Mouse (Mus musculus): ENCODE measurements at regions not wholly inside any gene's neighbourhood (a gene's known extent, or its start where the extent isn't known, plus 50 kb on each side); places are given as distances from the start of the nearest gene placed in this dataset.
A peak's percentile ranks its signal among the peaks of the same experiment; 100 is the strongest.

GRCm38 (mm10) chr17:87501098-87501497, 54.4 kb upstream of the Calm2 start:
- DNase-seq (ENCODE audit: low spot score in 2 of 2) = no peak

DNA sequence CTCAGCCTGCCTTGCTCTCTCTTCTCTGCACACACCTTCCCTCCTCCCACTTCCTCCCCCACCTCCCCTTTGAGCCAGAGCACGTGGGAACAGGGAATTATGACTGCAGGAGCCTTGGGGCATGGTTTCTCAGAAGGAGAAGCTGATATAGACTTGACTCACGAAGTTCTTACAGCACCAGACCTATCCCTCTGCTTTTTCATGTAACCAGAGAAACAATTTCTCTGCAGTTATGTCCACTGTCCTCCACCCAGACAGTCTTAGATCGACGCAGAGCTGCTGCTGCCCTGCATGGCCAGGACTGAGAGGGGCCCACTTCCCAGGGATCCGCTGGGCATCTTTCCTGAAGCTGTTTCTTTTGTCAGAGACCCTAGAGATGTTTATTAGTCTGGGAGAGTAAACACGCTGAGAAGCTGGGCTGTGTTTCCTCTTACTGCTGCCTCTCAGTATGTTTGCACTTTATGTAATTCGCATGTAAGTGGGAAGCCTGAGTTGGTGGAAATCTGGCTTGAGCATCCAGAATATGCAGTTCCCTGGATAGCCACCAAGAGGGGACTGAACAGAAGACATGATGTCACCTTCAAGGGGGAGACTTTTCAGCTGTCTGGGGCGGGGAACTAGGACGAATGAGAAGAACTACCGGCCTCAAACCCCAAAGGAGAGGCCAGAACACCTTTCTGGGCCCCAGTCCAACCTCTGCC, 55.1 kb upstream of the Calm2 start:
- peak; percentile 67 to 78 for DNase-seq (ENCODE audit: low spot score in 2 of 2)

- DNase-seq (ENCODE audit: low spot score in 2 of 2) = no peak
Observed at GRCm38 (mm10) chr17:87502388-87503369, 55.9 kb upstream of the Calm2 start.

DNA sequence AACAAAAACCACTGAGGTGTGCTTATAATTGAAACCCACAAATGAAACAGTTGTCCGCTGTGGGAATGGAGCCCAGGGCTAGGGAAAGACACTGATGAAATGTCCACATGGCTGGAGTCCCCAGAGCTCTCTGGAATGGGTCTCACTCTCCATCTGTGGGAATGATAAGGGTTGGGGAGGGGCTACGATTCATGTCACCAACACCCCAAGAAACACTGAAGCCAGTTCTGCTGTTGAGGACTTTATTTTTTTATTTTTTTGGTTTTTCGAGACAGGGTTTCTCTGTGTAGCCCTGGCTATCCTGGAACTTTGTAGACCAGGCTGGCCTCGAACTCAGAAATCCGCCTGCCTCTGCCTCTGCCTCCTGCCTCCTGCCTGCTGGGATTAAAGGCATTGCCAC, 56.8 kb upstream of the Calm2 start:
- no peak for DNase-seq (ENCODE audit: low spot score in 2 of 2)

DNA sequence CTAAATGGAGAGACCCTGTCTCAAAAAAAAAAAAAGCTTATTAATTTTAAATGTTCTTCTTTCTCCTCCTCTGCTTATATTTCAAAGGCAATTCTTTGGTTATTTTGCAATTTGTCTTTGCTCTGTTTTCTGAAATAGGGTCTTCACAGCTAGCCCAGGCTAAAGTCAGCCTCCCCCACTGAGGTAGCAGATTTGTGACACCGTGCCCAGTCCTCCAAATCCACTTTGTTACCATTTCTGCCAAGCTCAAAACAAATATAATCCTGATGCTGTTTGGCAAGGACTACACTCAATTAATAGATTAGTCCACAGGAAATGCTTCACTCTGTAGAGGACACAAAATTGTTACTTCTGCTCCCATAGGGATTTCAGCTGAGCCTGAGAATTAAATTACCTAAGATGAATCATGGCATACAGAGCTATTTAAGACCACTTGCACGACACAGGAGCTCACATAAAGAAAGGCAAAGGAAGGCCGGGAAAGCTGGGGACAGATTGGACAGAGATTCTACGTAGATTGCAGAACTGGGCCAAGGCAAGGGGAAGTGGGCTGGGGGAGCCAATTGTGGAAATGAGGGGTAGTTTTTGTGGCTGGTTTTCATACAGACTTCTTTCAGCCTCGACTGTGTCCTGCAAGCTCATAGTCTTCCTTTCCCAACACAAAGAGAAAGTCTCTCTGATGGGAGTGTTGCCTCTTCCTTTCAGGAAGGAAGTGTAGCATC, 58.4 kb upstream of the Calm2 start:
- no peak for DNase-seq (ENCODE audit: low spot score in 2 of 2)

- no peak for DNase-seq (ENCODE audit: low spot score in 2 of 2)
Observed at GRCm38 (mm10) chr17:87507848-87508247, 61.1 kb upstream of the Calm2 start.

DNA sequence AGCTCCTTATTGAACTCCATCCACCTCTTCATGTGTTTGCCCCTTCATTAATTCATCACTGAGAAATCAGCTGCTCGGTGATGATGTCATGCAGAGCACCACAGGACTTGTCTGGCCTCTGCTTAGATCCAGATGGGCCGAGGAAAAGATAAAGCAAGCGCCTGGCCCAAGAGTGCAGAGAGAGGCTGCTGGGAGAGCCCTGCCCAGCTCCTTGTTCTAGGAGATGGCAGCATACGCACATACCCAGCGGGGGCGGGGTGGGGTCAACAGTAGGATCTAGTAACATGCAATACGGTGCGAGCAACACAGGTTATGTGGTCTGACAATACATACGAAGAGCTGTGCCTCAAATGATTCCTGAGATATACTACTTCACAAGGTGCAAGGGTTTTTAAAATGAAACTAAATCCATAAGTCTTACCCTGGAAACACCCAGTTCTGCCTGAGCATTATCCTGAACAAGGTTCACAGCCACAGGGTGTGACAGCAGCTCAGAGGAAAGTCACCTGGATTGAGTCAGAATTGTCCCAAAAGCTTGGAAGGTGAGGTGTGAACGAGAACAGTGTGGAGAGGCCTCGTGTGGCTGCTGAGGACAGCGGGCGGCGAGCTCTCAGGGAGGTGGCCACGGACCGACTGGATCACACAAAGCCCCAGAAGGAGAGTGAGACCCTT, 62.0 kb upstream of the Calm2 start:
- no peak for DNase-seq (ENCODE audit: low spot score in 2 of 2)

- no peak for DNase-seq (ENCODE audit: low spot score in 2 of 2)
Observed at GRCm38 (mm10) chr17:87512000-87512611, 65.4 kb upstream of the Calm2 start.

DNA sequence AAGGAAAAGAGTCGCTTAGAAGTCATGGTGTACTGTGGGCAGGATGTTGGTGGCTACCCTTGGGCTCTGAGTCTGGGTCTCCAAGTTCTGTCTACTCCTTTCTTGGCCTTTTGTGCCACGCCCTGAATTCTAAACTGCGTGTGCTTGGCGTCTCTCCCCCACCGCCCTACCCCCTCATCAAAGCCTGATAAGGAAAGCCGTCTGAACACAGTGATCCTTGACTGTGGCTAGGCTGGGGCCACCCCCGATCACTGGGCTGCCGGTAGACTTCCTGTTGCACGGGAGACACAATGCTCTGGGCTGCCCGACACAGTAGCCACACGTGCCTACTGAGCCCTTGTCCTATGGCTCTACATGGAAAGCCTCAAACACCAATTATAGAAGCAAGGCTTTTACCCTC, 67.1 kb upstream of the Calm2 start:
- DNase-seq (ENCODE audit: low spot score in 2 of 2) = no peak

DNA sequence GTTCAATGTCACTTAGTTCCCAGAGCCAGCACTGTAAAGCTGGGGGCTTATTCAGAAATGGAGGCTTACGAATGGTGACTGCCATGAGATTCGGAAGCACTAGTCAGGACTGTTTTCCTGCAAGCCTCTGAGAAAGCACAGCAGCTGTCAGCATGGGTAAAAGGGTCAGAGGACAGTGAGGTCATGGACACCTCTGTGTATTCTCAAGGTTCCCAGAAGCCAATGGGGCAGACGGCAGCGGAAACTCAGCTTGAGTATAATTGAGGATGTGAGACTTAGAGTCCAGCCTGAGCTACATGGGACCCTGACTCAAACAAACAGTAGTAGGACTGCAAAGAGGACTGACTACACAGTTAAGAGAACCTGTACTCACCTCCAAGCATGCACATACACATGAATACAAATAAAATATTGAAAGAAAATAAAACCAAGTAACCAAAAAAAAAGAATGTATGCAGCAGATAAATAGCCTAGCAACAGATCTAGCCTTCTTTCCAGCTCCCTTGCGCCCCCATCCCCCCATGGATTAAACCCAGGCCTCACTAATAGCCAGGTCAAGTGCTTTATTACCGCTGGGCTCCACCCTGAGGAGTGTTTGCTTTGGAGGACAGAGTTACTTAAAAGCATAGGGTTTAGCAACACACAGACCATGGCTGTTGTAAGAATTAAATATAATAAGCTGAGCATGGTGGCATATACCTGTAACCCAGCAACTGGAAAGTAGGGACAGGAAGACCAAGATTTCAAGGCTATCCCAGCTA, 67.8 kb upstream of the Calm2 start:
- no peak for DNase-seq (ENCODE audit: low spot score in 2 of 2)

DNA sequence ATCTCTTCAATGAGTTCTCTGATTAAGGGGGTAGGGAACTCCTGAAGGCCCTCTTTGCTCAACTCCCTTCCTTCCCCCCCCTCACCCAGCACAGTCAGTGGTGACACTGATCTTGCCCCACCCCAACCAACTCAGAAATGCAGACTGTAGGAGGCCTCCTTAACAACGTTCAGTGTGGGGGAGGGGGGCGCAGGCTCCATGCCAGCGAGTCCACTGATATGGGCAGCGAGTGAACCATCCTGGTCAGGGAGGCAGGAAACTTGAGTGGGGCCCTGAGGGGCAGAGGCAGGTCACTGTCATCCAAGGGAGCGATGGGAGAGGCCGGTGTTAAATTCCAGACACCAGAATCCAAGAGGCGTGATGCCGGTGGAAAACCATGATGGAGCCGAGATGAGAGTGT, 70.5 kb upstream of the Calm2 start:
- no peak for DNase-seq (ENCODE audit: low spot score in 2 of 2)

GRCm38 (mm10) chr17:87519454-87519853, 72.7 kb upstream of the Calm2 start:
- no peak for DNase-seq (ENCODE audit: low spot score in 2 of 2)

DNA sequence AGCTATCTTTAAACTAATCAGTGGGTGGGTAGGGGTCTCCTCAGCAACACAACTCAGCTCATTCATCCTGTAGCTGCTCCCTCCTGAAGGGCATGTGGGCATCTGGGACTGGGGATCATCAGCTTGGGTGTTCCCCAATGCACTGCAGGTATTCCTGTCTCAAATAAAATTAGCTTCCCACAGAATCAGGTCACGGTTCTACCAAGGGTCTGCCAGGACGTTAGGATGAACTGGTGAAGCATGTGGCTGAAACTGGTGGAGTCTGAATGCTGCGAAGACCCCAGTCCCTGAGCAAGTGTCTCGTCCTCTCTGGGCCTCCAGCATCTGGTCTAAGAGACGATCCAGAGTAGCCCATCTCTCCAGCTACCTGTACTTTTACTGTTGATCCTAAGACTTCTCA, 74.1 kb upstream of the Calm2 start:
- no peak for DNase-seq (ENCODE audit: low spot score in 2 of 2)

DNA sequence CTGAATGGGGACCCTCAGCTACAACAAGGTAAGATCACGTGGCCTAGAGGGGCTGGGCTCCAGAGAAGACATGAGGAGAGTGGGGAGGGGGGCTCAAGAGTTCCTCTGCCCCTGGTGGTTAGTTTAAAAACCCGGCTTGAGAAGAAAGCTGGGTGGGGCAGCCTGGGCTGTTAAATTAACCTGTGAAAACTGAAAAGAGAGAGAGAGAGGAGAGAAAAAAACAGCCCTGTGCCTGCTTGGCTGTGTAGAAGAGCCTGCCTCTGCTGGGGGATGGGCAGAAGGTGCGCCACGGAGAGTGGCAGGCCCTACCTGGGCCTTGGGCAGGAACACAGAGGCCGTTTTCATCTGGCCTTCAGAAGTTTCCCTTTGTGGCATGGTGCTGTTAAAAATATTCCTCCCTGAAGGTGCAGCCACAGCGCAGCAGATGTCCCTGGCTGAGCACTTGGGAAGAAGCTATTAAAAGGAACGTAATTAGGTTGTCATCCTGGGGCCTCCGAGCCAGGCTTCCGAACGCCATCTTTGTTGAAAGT, 75.0 kb upstream of the Calm2 start:
- DNase-seq (ENCODE audit: low spot score in 2 of 2) = peak in 1 of 2 experiments; percentile 56

- DNase-seq (ENCODE audit: low spot score in 2 of 2) = peak; percentile 55 to 66
Observed at GRCm38 (mm10) chr17:87522500-87523091, 75.9 kb upstream of the Calm2 start.

DNA sequence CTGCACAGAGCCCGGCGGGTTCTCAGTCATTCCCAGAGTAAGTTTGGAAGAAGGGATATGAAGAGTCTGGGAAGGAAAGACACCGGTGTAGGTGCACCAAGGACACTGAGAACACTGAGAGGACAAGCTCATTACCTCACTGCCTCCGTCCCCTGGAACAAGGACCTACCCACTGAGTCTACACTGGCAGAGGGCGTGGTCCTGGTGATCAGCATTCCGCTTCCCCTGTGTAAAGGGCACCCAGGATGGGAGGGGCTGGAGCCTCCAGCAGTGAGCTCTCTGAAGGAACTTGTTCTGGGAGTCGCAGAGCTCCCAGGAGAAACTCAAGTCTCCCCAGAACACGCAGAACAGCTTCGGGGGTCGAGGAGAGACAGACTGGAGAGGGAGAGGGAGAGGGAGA, 76.9 kb upstream of the Calm2 start:
- DNase-seq (ENCODE audit: low spot score in 2 of 2) = no peak

DNA sequence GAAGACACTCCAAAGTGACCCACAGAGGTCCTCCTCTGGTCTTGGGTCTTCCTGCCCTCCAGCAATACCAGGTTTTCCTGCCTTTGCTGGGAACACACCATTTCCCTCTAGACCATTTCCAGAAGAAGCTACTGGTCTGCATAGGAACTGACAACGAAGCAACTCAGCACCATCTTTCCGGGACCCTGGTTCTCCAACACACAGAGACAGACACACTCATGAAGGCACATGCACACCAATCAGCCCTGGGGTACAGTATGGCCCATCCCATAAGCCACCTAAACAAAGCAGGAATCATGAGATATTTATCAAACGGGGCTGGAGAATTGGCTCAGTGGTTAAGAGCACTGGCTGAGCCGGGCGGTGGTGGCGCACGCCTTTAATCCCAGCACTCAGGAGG, 80.4 kb upstream of the Calm2 start:
- no peak for DNase-seq (ENCODE audit: low spot score in 2 of 2)

DNA sequence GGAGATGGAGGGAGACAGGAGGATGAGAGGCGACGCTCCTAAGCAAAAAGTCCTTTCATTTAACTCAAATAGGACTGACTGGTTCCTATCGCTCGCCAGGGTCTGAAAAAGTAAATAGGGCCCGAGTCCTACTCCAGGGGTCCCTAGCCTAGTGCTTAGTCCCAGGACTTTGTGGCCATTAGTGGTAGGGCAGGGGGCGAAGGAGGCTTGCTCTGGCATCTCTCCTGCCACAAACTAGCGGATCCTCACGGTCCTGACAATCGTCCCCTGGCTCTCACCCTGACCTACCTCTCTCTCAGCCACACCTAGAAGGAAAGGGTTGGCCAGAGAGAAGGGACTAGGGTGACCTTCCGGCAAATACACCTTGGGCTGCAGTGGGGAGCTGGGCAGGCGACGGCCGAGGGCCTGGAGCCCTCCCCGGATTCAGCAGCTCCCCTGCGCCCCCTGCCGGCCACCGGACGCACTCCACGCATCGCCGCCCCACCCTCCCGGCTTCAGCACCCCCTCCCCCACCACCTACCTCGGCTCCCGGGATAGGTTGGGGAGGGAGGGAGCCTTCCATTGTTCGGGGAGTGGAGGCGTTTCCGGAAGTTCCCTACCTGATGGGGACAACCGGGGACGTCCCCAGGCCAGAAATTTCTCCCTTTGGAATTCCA, 83.6 kb upstream of the Calm2 start:
- DNase-seq (ENCODE audit: low spot score in 2 of 2) = peak; percentile 84 to 85

DNA sequence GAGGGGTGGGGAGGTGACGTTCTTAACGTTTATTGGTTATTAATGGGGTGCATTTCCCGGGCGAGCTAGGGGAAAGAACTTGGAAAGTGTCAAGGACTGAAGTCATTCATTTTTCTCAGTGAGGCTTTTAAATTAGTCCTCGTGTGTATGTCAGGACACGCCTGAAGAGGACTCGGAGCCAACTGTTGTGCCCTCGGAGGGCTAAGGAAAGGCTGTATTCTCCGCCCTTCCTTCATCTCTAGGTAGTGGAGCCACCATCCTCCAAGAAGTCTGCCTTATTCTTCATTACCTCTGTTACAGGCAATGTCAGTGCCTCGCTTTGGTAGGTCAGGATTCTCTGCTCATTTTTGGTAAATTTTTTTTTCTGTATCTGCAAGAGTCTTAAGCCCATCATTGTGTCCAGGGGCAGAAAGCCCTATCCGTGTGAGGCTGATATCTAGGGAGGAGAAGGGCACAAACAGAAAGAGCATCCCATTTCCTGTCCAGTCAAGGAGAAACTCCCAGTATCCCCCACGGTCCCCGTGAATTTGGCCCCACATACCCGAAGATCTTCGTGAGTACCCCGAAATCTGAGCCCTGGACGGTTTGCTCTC, 84.2 kb upstream of the Calm2 start:
- DNase-seq (ENCODE audit: low spot score in 2 of 2) = no peak

Measured in right cerebral cortex, adult 2 months (tissue).